In the genomic region with DNA sequence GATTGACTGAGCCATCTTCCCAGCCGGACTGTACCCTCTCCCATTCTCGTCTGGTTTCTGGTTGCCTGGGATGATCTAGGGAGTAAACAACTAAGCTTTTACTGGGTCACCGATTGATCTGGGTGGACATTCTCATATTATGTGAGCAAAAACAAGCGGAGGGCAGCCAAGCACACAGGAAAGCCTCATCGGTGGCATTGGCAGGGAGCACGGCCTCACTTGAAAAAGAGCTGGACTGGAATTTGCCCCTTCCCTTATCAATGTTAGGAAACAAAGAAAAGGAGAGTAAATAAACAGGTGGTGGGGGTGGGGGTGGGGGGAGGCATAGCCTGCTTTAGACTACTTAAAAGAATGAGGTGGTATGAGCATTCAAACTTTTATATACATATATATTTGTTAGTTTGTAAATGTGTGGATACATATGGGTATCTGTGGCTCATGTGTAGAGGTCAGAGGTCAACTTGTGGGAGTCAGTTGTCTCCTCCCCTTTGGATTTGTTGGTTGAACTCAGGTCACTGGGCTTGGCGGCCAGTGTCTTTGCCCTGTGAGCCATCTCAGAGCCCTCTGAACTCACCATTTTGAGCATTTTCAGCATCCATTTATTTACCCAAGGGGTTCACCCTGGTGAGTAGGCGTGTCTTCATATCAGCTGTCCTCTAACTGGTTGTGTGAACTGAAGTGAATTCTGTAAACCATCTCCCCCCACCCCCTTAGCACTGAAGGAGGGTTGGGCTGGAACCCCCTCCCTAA, we compare ENCODE assay signal across 14 mouse cellular contexts. TPM values are rescaled to one million over a fixed set of nuclear protein-coding genes. Genes with fewer than 3 reads are reported as not detected.
"Had no signal": no experiment of that assay in that cellular context is flagged by ENCODE, and none has a peak within 500 bp of the region (broad histone marks: within the 10 kb centered on the region; RNA-seq: fewer than 3 reads in every experiment).

No protein-coding gene starts in this region.

- H3K9me3 ChIP-seq: limb, embryonic 12.5 days; midbrain, embryonic 13.5 days had no signal

- H3K4me3 ChIP-seq: limb, embryonic 12.5 days; midbrain, embryonic 13.5 days had no signal

- H3K27ac ChIP-seq: hindbrain, embryonic 14.5 days; limb, embryonic 12.5 days; midbrain, embryonic 13.5 days had no signal

- H3K36me3 ChIP-seq: limb, embryonic 12.5 days; midbrain, embryonic 13.5 days had no signal

- ATAC-seq: lung, postnatal 0 days; midbrain, embryonic 13.5 days had no signal

- H3K27me3 ChIP-seq: limb, embryonic 12.5 days; midbrain, embryonic 13.5 days had no signal

- H3K4me2 ChIP-seq: hindbrain, embryonic 14.5 days; limb, embryonic 12.5 days; midbrain, embryonic 13.5 days had no signal

- DNase-seq: kidney, adult 11 months; kidney, postnatal 25 days; layer of hippocampus, adult 9-11 months; layer of hippocampus, postnatal 36 days; lung, adult 18-20 months; lung, postnatal 36 days; right cerebral cortex, postnatal 25 days; thymus, postnatal 14 days had no signal

- H3K4me1 ChIP-seq: limb, embryonic 12.5 days; midbrain, embryonic 13.5 days had no signal

- H3K9ac ChIP-seq: hindbrain, embryonic 14.5 days; limb, embryonic 12.5 days; midbrain, embryonic 13.5 days had no signal

RNA-seq across cellular contexts. Expression of gene Lipc, which starts 12.1 kb away (rescaled TPM):
- total RNA-seq: megakaryocyte progenitor cell, adult 5-6 weeks; midbrain, postnatal 0 days had no signal
- polyA plus RNA-seq: limb, embryonic 12.5 days; midbrain, embryonic 13.5 days; midbrain, postnatal 0 days had no signal
